Comparison of ENCODE assay signal across 22 mouse cellular contexts in genomic region chr16:26026416-26026815, GRCm38 (mm10).
DNase-seq lines count a peak whose midpoint lies in the region; ATAC-seq and TF ChIP-seq lines count a peak whose summit lies in the region.
"Had no signal": no experiment of that assay in that cellular context is flagged by ENCODE, and none has a peak within 500 bp of the region (broad histone marks: within the 10 kb centered on the region; RNA-seq: fewer than 3 reads in every experiment).

No protein-coding gene starts in this region.

- no peak overlapping the region for H3K9ac ChIP-seq in heart, postnatal 0 days (replicated peaks; ENCODE audit: low read depth, low read length)
- no peak overlapping the region for H3K9ac ChIP-seq in heart, embryonic 12.5 days
- H3K9ac ChIP-seq in liver, postnatal 0 days (replicated peaks), result no peak overlapping the region
- no peak overlapping the region for H3K9ac ChIP-seq in MEL (ENCODE audit: control insufficient read depth, low read depth, low read length, poor library complexity, severe bottlenecking)
- H3K9ac ChIP-seq: forebrain, embryonic 12.5 days; forebrain, postnatal 0 days; hindbrain, embryonic 13.5 days; liver, embryonic 15.5 days; midbrain, embryonic 12.5 days; neural tube, embryonic 13.5 days had no signal

- no peak for TF ChIP-seq EP300 in heart, postnatal 0 days (IDR thresholded peaks at IDR 0.05; ENCODE audit: low read depth)
- TF ChIP-seq EP300 in liver, postnatal 0 days (IDR thresholded peaks at IDR 0.05; ENCODE audit: low read depth), result no peak
- no peak for TF ChIP-seq EP300 in MEL (IDR thresholded peaks at IDR 0.05; ENCODE audit: low read depth in 1 of 2, low read length in 2 of 2)

- no peak overlapping the region for H3K27ac ChIP-seq in heart, postnatal 0 days (ENCODE audit: low read depth)
- no peak overlapping the region for H3K27ac ChIP-seq in heart, embryonic 12.5 days (ENCODE audit: poor library complexity, severe bottlenecking)
- no peak overlapping the region for H3K27ac ChIP-seq in liver, postnatal 0 days (ENCODE audit: low read depth)
- H3K27ac ChIP-seq in MEL (ENCODE audit: control insufficient read depth, low read depth, low read length), result no peak overlapping the region
- H3K27ac ChIP-seq: forebrain, embryonic 12.5 days; hindbrain, embryonic 13.5 days; liver, embryonic 15.5 days; midbrain, embryonic 12.5 days had no signal

- H3K4me1 ChIP-seq in heart, postnatal 0 days (ENCODE audit: control insufficient read depth, insufficient read depth), result no peaks in the 10 kb centered on the region
- peaks cover 13% of the 10 kb centered on the region for H3K4me1 ChIP-seq in heart, embryonic 12.5 days (replicated peaks)
- no peaks in the 10 kb centered on the region for H3K4me1 ChIP-seq in liver, postnatal 0 days (ENCODE audit: insufficient read depth)
- H3K4me1 ChIP-seq in MEL (ENCODE audit: control insufficient read depth in 1 of 2, insufficient read depth in 2 of 2, low read length in 2 of 2), result no peaks in the 10 kb centered on the region
- H3K4me1 ChIP-seq: liver, embryonic 15.5 days had no signal

- no peaks in the 10 kb centered on the region for H3K36me3 ChIP-seq in heart, postnatal 0 days (replicated peaks; ENCODE audit: control insufficient read depth, insufficient read depth, low read length)
- H3K36me3 ChIP-seq in heart, embryonic 12.5 days, result no peaks in the 10 kb centered on the region
- H3K36me3 ChIP-seq in liver, postnatal 0 days (replicated peaks; ENCODE audit: insufficient read depth, low read length), result no peaks in the 10 kb centered on the region
- no peaks in the 10 kb centered on the region for H3K36me3 ChIP-seq in MEL (ENCODE audit: control insufficient read depth in 1 of 2, insufficient read depth in 2 of 2, low read length in 2 of 2)
- H3K36me3 ChIP-seq: forebrain, embryonic 12.5 days; hindbrain, embryonic 13.5 days; liver, embryonic 15.5 days; midbrain, embryonic 12.5 days; neural tube, embryonic 13.5 days had no signal

- no peaks in the 10 kb centered on the region for H3K9me3 ChIP-seq in heart, postnatal 0 days (replicated peaks; ENCODE audit: control insufficient read depth, low read length)
- H3K9me3 ChIP-seq in heart, embryonic 12.5 days (replicated peaks), result no peaks in the 10 kb centered on the region
- H3K9me3 ChIP-seq in liver, postnatal 0 days (ENCODE audit: low read length), result no peaks in the 10 kb centered on the region
- H3K9me3 ChIP-seq in MEL (replicated peaks; ENCODE audit: insufficient read depth, low read length), result no peaks in the 10 kb centered on the region
- H3K9me3 ChIP-seq: forebrain, embryonic 12.5 days; hindbrain, embryonic 13.5 days; liver, embryonic 15.5 days; midbrain, embryonic 12.5 days; neural tube, embryonic 13.5 days had no signal

- whole genome bisulfite sequencing in heart, postnatal 0 days, result 82% methylated on average over 3 of the region's 3 CpGs
- 83% methylated on average over 3 of the region's 3 CpGs for WGBS in heart, embryonic 12.5 days
- WGBS in liver, postnatal 0 days (ENCODE audit: insufficient replicate concordance), result 77% methylated on average over 3 of the region's 3 CpGs

- peak; percentile 39 for TF ChIP-seq CTCF in heart, postnatal 0 days (IDR thresholded peaks at IDR 0.05; ENCODE audit: low read depth)
- 0 out of 2 replicates have a peak, but pooled peaks have one; percentile 21 for TF ChIP-seq CTCF in liver, postnatal 0 days (IDR thresholded peaks at IDR 0.05; ENCODE audit: low read depth)
- 0 out of 6 replicates have a peak, but pooled peaks of 1 of the 3 experiments have one; percentile 4 for TF ChIP-seq CTCF in MEL (IDR thresholded peaks at IDR 0.05 in 2 of 3, conservative IDR thresholded peaks at IDR 0.05 in 1 of 3; ENCODE audit: control insufficient read depth in 1 of 3, insufficient read depth in 1 of 3, low read depth in 2 of 3, low read length in 3 of 3, poor library complexity in 1 of 3, severe bottlenecking in 1 of 3)

- H3K27me3 ChIP-seq in heart, postnatal 0 days (ENCODE audit: control insufficient read depth, insufficient read depth, low read length), result no peaks in the 10 kb centered on the region
- H3K27me3 ChIP-seq in heart, embryonic 12.5 days (replicated peaks), result no peaks in the 10 kb centered on the region
- H3K27me3 ChIP-seq in liver, postnatal 0 days (ENCODE audit: insufficient read depth, low read length), result no peaks in the 10 kb centered on the region
- no peaks in the 10 kb centered on the region for H3K27me3 ChIP-seq in MEL (ENCODE audit: control insufficient read depth in 1 of 2, insufficient read depth in 2 of 2, low read length in 2 of 2)
- H3K27me3 ChIP-seq: forebrain, embryonic 12.5 days; hindbrain, embryonic 13.5 days; liver, embryonic 15.5 days; midbrain, embryonic 12.5 days; neural tube, embryonic 13.5 days had no signal

- TF ChIP-seq RAD21 in MEL (IDR thresholded peaks at IDR 0.05; ENCODE audit: low read depth, low read length), result no peak

- peak; percentile 11 for DNase-seq in heart, postnatal 0 days (ENCODE audit: low spot score)
- no peak for DNase-seq in liver, postnatal 0 days
- DNase-seq in liver, result no peak
- DNase-seq in 3T3-L1 (ENCODE audit: low read depth, low spot score), result peak; percentile 25
- DNase-seq in MEL (ENCODE audit: low read depth, low spot score), result no peak
- no peak for DNase-seq in thymus, postnatal 14 days
- DNase-seq: adrenal gland, postnatal 14 days; B cell, adult 2 months; cerebellum, adult 11 months; cerebellum, adult 9-10 months; forebrain, postnatal 0 days; heart, postnatal 36 days; kidney, adult 18-20 months; kidney, postnatal 10 days; lung, postnatal 10 days had no signal

- H3K4me2 ChIP-seq in heart, postnatal 0 days (ENCODE audit: low read depth, low read length), result no peak overlapping the region
- no peak overlapping the region for H3K4me2 ChIP-seq in heart, embryonic 12.5 days
- H3K4me2 ChIP-seq in liver, postnatal 0 days (ENCODE audit: low read depth, low read length), result no peak overlapping the region
- H3K4me2 ChIP-seq: forebrain, embryonic 12.5 days; hindbrain, embryonic 13.5 days; liver, embryonic 15.5 days; midbrain, embryonic 12.5 days; neural tube, embryonic 13.5 days had no signal

- no peak for ATAC-seq in heart, postnatal 0 days (ENCODE audit: insufficient read depth, low read depth)
- no peak for ATAC-seq in heart, embryonic 12.5 days (ENCODE audit: insufficient number of reproducible peaks, low FRiP score)
- ATAC-seq in liver, postnatal 0 days, result no peak

- no peak overlapping the region for H3K4me3 ChIP-seq in heart, postnatal 0 days (ENCODE audit: low read depth, low read length)
- no peak overlapping the region for H3K4me3 ChIP-seq in heart, embryonic 12.5 days
- H3K4me3 ChIP-seq in liver, postnatal 0 days (ENCODE audit: low read depth, low read length), result no peak overlapping the region
- H3K4me3 ChIP-seq in MEL (ENCODE audit: control insufficient read depth in 1 of 2, insufficient read depth in 1 of 2, low read depth in 2 of 2, low read length in 2 of 2), result no peak overlapping the region
- H3K4me3 ChIP-seq: erythroblast, embryonic 14.5 days; forebrain, embryonic 12.5 days; hindbrain, embryonic 13.5 days; liver, embryonic 15.5 days; midbrain, embryonic 12.5 days; neural tube, embryonic 13.5 days had no signal

- no peaks in the 10 kb centered on the region for H3K79me2 ChIP-seq in MEL (ENCODE audit: control insufficient read depth, insufficient read depth, low read length, poor library complexity)

- no peak for TF ChIP-seq POLR2A in MEL (IDR thresholded peaks at IDR 0.05; ENCODE audit: control insufficient read depth in 1 of 2, insufficient read depth in 1 of 2, low read depth in 1 of 2, low read length in 2 of 2, poor library complexity in 1 of 2)

TF ChIP-seq in MEL, 35 proteins besides CTCF, POLR2A, EP300 and RAD21:
- TF ChIP-seq MAX (IDR thresholded peaks at IDR 0.05; ENCODE audit: low read length), result no peak
- no peak for TF ChIP-seq POLR2AphosphoS5 (IDR thresholded peaks at IDR 0.05; ENCODE audit: borderline replicate concordance, low read depth, low read length)
- peak; percentile 9; the same call in 1 of the 2 replicates for TF ChIP-seq SMC3 (IDR thresholded peaks at IDR 0.05; ENCODE audit: low read depth, low read length)

Comparison
In these comparisons a context has a peak if more than half of its experiments do, and no peak if none do; other contexts are left out.
1. DNase-seq: peak in heart, postnatal 0 days (single experiment) and 3T3-L1 (single experiment); none in liver, postnatal 0 days (single experiment), liver (single experiment), MEL (single experiment) and thymus, postnatal 14 days (single experiment).